Mouse (Mus musculus) stomach, postnatal 0 days (tissue): Measurements from ENCODE around the gene Iqcd.

ENCODE experiments used
- CTCF ChIP-seq: IDR thresholded peaks from 2 replicates; pipeline ENCODE4 v1.5.1; 2016; ENCODE audit warnings: antibody characterized with exemption, low read depth, mild to moderate bottlenecking, moderate library complexity
- EP300 ChIP-seq: optimal IDR thresholded peaks from 2 replicates; pipeline ENCODE3; 2016; ENCODE audit warnings: antibody characterized with exemption

GRCm38 (mm10) chr5:120563914-120564311 lies 24.9 kb upstream of the Iqcd start:
- TF ChIP-seq CTCF, result no peak
- no peak for TF ChIP-seq EP300
